Mouse (Mus musculus) intestine, postnatal 0 days (tissue): ENCODE measurements at regions not wholly inside any gene's neighbourhood (a gene's known extent, or its start where the extent isn't known, plus 50 kb on each side); places are given as distances from the start of the nearest gene placed in this dataset.

ENCODE experiments used
- ATAC-seq: fragments of 200-750 bp; cut with Nextera tagmentation; 2 replicates; pipeline ENCODE4 v1.8.0; 2017; ENCODE audit warnings: mild to moderate bottlenecking, moderate TSS enrichment, moderate library complexity
- H3K27ac ChIP-seq: fragments of 300-500 bp; sonication (generic); 2 replicates; pipeline ENCODE4 v1.5.1; 2014; ENCODE audit warnings: mild to moderate bottlenecking, low read depth, low read length, moderate library complexity
- H3K27me3 ChIP-seq: fragments of 300-500 bp; sonication (generic); replicated peaks from 2 replicates; pipeline ENCODE4 v1.6.1; 2014; ENCODE audit warnings: low read length, mixed read lengths; ENCODE audit not compliant: control insufficient read depth, insufficient read depth
- H3K36me3 ChIP-seq: fragments of 300-500 bp; sonication (generic); 2 replicates; pipeline ENCODE4 v1.6.1; 2014; ENCODE audit warnings: mild to moderate bottlenecking, moderate library complexity; ENCODE audit not compliant: control insufficient read depth, insufficient read depth
- H3K4me1 ChIP-seq: fragments of 300-500 bp; sonication (generic); replicated peaks from 2 replicates; pipeline ENCODE4 v1.6.1; 2014; ENCODE audit warnings: antibody characterized with exemption, low read length, mixed read lengths; ENCODE audit not compliant: control insufficient read depth, insufficient read depth
- H3K4me2 ChIP-seq: fragments of 300-500 bp; sonication (generic); replicated peaks from 2 replicates; pipeline ENCODE4 v1.6.1; 2014; ENCODE audit warnings: low read depth, mild to moderate bottlenecking, moderate library complexity
- H3K4me3 ChIP-seq: fragments of 300-500 bp; sonication (generic); 2 replicates; pipeline ENCODE4 v1.5.1; 2014; ENCODE audit warnings: low read depth, low read length
- H3K9ac ChIP-seq: fragments of 300-500 bp; sonication (generic); 2 replicates; pipeline ENCODE4 v1.6.1; 2014; ENCODE audit warnings: mild to moderate bottlenecking, low read depth, low read length
- H3K9me3 ChIP-seq: fragments of 300-500 bp; sonication (generic); 2 replicates; pipeline ENCODE4 v1.6.1; 2016; ENCODE audit warnings: mixed run types; ENCODE audit not compliant: control insufficient read depth
- CTCF ChIP-seq: sonication (generic); IDR thresholded peaks from 2 replicates; pipeline ENCODE4 v1.5.1; 2016; ENCODE audit warnings: low read depth, mild to moderate bottlenecking, control low read depth, antibody characterized with exemption, moderate library complexity
- WGBS: fragments of 180-500 bp; shearing (Covaris S2); extraction: QIAGEN DNeasy Blood & Tissue Kit; methylation state at CpG from one replicate; pipeline ENCODE4 v1.1.7; 2014; 5-methylcytosine and 5-hydroxymethylcytosine counted together

DNA sequence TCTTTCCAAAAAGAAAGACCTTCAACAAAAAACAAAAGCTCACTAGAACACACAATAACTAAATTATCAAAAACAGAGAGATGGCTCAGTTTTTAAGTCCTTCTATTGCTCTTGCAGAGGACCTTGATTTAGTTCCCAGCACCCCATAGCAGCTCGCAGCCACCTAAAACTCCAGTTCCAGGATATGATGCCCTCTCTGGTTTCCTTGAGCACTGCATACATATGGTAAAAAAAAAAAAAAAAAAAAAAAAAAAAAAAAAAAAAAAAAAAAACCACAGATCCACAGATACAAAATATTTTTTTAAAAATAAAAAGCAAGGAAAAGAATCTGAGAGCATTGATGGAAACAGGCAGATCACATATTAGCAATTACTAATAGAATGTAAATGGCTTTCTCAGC lies 113.2 kb upstream of the Vstm2b start:
- Histone ChIP-seq H3K27ac (no peak overlapping the region), H3K4me3 (no peak overlapping the region)
- WGBS: 82% methylated on average over 1 of the region's 1 CpGs

DNA sequence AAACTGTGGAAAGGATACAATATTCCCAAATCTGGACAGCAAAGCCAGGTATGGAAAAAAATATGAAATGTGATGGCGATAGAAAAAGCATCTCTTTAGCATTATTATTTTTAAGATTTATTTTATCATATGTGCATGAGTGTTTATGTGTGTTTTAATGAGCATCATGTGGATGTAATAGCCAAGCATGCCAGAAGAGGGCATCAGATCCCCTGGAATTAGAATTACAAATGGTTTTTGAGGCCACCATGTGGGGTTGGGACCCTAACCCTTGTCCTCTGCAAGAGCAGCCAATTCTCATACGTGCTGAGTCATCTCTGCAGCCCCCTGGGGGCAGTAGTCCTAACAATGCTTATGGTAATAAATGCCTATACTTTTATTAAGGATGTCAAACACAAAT lies 111.4 kb upstream of the Vstm2b start:
- H3K36me3 ChIP-seq: no peaks in the 10 kb centered on the region
- H3K9ac ChIP-seq: no peak overlapping the region
- WGBS: 75% methylated on average over 2 of the region's 2 CpGs
- no peaks in the 10 kb centered on the region for H3K9me3 ChIP-seq
- H3K27ac ChIP-seq: no peak overlapping the region
- no peaks in the 10 kb centered on the region for H3K27me3 ChIP-seq
- no peak overlapping the region for H3K4me2 ChIP-seq
- 0 out of 2 replicates have a peak, but pooled peaks have one; percentile 8 for TF ChIP-seq CTCF
- no peak for ATAC-seq
- no peak overlapping the region for H3K4me3 ChIP-seq
- no peaks in the 10 kb centered on the region for H3K4me1 ChIP-seq

More for the DNA sequence above, 113.2 kb upstream of the Vstm2b start:
- Histone ChIP-seq H3K9me3 (no peaks in the 10 kb centered on the region), H3K36me3 (no peaks in the 10 kb centered on the region), H3K9ac (no peak overlapping the region), H3K27me3 (no peaks in the 10 kb centered on the region), H3K4me1 (no peaks in the 10 kb centered on the region), H3K4me2 (no peak overlapping the region)
- TF ChIP-seq CTCF: no peak
- no peak for ATAC-seq

DNA sequence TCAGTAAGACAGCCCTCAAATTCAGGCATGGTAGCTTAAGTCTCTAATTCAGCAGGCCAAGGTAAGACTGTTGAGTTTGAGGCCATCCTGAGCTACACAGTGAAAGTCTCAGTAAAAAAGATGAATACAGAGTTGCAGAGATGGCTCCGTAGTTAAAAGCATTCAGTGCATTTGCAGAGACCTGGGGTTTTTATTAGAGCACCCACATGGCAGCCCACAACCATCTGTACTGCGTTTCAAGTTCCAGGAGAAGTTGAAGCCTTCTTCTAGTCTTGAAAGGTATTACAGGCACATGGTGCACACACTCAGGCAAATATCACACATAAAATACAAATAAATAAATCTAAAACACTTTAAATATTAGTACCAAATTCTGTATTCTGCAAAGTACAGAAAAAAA lies 109.6 kb upstream of the Vstm2b start:
- Histone ChIP-seq H3K9ac (no peak overlapping the region), H3K4me1 (no peaks in the 10 kb centered on the region), H3K4me3 (no peak overlapping the region), H3K27me3 (no peaks in the 10 kb centered on the region), H3K36me3 (no peaks in the 10 kb centered on the region), H3K9me3 (no peaks in the 10 kb centered on the region), H3K27ac (no peak overlapping the region), H3K4me2 (no peak overlapping the region)
- ATAC-seq: no peak
- 74% methylated on average over 2 of the region's 2 CpGs for WGBS
- TF ChIP-seq CTCF: no peak

DNA sequence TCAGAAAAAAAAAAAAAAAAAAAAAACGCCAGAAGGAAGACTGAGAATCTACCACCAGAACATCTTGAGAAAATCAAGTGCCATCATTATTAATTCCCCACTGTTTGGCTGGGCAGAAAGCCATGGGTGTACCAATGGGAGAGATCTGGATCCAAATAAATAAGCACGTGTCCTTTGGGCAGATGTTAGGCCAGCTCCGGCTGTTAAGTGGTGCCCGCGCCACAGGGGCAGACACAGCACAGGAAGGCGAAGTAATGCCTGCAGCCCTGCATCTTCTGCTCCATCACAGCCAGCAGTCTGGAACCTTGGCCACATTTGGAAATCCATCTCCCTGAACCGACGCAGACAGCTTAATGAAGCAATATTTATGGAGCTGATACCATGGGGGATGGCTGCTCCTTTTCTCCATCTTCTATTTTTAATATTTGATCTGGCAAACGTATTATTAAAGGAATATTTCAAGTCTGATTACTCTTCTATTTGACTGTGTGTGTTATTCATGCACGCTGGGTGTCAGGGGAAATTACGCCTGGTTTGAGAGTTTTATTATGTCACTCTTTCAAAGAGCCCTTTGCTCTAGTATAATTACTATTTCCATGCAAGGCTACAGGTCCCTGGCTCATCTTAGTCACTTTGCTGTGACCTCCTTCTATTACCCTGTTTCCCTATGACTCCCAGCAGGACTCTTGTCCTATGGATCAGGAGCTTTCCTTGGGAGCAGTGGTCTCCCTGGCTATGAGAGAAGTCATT lies 103.5 kb upstream of the Vstm2b start:
- H3K27ac ChIP-seq: no peak overlapping the region
- no peaks in the 10 kb centered on the region for H3K27me3 ChIP-seq
- WGBS: 82% methylated on average over 11 of the region's 11 CpGs
- no peak overlapping the region for H3K4me3 ChIP-seq
- no peaks in the 10 kb centered on the region for H3K36me3 ChIP-seq
- no peaks in the 10 kb centered on the region for H3K9me3 ChIP-seq
- TF ChIP-seq CTCF: no peak
- ATAC-seq: no peak
- H3K4me1 ChIP-seq: no peaks in the 10 kb centered on the region
- no peak overlapping the region for H3K9ac ChIP-seq
- no peak overlapping the region for H3K4me2 ChIP-seq

DNA sequence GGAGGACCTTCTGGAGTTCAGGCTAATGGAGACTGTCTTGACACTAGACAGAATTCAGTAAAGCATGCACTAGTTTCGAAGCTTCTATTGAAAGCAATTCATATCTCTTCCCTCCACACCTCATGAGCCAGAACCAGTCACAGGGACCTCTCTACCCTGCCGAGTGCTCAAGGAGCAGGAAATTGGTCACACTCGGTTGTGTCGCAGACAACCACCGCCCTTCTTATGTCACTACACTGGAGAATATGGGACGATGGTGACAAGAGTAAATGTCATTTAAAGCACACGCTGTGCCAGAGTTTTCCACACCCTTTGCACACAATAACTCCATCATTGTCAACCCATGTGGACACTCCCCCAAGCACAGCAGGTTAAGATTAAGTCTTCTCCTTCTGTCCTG lies 98.3 kb upstream of the Vstm2b start:
- H3K27me3 ChIP-seq: no peaks in the 10 kb centered on the region
- TF ChIP-seq CTCF: no peak
- H3K36me3 ChIP-seq: no peaks in the 10 kb centered on the region
- H3K9me3 ChIP-seq: no peaks in the 10 kb centered on the region
- no peak overlapping the region for H3K4me3 ChIP-seq
- 66% methylated on average over 7 of the region's 7 CpGs for WGBS
- H3K9ac ChIP-seq: no peak overlapping the region
- no peak overlapping the region for H3K27ac ChIP-seq
- H3K4me2 ChIP-seq: no peak overlapping the region
- no peaks in the 10 kb centered on the region for H3K4me1 ChIP-seq
- ATAC-seq: no peak

DNA sequence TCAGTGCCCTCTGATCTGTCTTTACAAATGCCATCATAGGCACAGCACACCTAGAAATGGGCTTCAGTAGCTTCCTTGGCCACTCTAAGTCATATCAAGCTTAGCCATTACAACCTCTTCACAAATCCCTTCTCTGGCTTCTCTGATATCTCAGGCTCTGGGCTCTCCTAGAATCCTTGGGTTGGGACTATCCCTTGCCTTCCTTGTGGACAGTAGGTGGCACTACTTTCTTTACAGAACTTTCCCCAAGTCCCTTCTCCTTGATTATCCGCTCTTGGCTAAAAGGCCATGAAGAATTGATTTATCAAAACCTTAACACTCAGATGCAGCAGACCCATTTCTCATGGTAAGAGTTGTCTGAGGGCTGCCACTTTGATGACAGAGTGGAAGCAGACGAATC lies 96.8 kb upstream of the Vstm2b start:
- Histone ChIP-seq H3K4me2 (no peak overlapping the region), H3K9me3 (no peaks in the 10 kb centered on the region), H3K9ac (no peak overlapping the region), H3K27me3 (no peaks in the 10 kb centered on the region), H3K4me1 (no peaks in the 10 kb centered on the region), H3K4me3 (no peak overlapping the region), H3K27ac (no peak overlapping the region), H3K36me3 (no peaks in the 10 kb centered on the region)
- TF ChIP-seq CTCF: no peak
- 53% methylated on average over 2 of the region's 2 CpGs for WGBS
- no peak for ATAC-seq
